Mouse (Mus musculus): Measurements from ENCODE around the gene Gm42957.
"Not testable (repeated sequence)": the region's sequence is repeated elsewhere in the genome, so short reads cannot be mapped to it uniquely, and the experiment has no call there.

Gm42957 gene

GRCm38 (mm10) chr3:96678456-96678855 lies 43.2 kb downstream of the Gm42957 start:
- no peak for DNase-seq

DNA sequence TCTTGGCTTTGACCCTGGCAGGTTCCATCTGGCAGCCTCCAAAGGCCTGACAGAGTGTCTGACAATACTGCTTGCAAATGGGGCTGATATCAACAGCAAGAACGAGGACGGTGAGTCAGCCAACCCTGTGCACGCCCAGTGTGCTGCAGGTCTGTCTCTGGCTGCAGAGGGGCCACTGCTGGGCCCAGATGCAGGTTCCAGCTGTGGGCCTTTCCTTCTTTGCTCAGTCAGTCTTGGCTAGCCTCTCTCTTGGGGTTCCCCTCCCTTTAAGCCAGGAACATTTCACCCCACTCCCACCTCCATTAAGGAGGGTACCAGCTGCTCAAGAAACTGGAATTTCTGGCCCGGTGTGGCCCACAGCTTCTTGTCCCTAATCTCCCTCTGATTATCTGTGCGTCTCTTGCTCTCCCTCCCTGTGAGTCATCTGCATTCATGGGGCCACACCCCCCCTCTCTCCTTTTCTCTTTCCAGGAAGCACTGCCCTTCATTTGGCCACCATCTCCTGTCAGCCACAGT lies 43.9 kb downstream of the Gm42957 start:
- no peak for DNase-seq

DNA sequence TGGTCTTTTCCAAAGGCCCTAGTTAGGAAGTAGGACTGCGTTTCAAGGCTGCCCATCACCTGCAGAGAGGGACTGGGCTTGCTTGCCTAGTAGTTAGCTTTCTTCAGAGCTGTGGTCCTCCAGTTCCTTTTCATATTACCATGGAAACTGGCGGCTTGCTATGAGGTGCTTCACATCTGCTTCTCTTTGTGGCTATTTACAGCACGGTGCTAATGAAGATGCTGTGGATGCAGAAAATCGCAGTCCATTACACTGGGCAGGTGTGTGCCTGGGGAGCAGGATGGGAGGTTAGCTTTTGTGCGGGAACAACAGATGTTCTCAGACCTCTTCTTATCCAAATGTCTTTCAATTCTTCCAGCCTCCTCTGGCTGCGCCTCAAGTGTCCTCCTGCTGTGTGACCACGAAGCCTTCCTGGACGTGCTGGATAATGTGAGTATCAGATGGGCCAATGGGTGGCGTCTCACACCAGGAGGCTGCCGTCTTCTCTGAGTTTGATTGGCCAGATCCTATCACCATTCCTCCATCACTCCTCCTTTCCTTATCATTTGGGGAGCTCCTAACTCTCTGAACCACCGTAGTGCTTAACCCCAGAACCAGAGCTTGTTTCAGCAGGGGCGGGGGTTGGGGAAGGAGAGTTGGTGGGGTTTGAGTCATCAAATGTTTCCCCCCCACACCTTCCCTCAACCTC lies 45.1 kb downstream of the Gm42957 start:
- no peak for DNase-seq

DNA sequence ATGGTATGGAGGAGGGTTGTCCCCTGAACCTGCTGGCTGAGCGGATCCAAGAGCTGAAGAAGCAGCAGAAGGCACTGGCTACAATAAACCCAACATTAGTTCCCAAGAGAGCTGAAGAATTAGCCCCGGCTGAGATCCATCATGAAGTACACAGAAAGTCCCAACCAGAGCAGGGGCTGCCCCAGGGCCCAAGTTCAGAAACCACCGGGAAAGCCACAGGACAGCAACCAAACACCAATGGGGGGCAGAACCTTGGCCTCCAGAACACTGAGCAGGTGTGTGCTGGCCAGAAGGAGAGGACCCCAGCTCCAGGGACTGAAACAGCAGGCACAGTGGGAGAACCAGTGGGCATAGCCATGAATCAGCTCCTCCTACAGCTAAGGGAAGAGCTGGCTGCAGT lies 48.2 kb downstream of the Gm42957 start:
- DNase-seq = no peak

DNA sequence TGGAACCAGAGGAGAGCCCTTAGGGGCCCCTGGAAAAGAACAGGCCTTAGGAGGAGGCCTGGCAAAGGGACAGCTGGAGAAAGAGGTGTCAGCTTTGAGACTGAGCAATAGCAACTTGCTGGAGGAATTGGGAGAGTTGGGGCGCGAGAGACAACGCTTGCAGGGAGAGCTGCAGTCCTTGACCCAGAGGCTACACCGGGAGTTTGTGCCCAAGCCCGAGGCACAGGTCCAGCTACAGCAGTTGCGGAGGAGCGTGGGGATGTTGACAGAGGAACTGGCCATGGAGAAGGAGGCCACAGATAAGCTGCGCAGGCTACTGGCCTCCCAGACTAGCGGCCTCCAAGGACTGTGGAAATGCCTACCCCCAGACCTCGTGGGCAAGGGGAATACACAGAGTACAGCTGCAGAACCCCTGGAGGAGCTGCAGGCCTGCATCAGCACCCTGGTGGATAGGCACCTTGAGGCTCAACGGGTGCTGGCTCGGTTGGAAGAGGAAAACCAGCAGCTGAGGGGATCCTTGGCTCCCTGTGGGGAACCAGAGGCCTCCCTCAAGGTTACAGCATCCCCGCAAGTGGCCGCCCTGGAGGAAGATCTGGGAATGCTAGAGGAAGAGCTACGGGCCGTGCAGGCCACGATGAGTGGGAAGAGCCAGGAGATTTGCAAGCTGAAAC lies 49.0 kb downstream of the Gm42957 start:
- DNase-seq = no peak

DNA sequence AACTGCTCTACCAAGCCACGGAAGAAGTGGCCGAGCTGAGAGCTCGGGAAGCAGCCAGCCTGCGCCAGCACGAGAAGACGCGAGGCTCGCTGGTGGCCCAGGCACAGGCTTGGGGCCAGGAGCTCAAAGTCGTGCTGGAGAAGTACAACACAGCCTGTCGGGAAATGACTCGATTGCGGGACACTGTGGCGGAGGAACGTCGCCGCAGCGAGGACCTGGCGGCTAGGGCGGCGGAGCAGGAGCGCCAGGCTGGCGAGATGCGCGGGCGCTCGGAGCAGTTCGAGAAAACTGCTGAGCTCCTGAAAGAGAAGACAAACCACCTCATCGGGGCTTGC lies 49.5 kb downstream of the Gm42957 start:
- DNase-seq = no peak

DNA sequence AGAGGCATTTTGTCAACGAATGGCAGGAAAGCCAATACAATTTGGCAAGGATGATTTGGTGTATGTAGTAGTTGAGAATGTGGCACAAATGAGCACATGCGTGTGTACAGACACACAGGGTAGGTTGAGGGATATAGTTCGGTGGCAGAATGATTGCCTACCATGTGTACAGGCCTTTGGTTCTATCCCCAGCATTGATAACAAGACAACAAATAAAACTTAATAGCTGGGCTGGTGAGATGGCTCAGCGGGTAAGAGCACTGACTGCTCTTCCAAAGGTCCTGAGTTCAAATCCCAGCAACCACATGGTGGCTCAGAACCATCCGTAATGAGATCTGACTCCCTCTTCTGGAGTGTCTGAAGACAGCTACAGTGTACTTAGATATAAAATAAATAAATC lies 50.8 kb downstream of the Gm42957 start:
- not testable (repeated sequence) for DNase-seq

- DNase-seq = no peak
Observed at GRCm38 (mm10) chr3:96688854-96689253, 53.6 kb downstream of the Gm42957 start.

GRCm38 (mm10) chr3:96690298-96690697 lies 55.0 kb downstream of the Gm42957 start:
- no peak for DNase-seq

DNA sequence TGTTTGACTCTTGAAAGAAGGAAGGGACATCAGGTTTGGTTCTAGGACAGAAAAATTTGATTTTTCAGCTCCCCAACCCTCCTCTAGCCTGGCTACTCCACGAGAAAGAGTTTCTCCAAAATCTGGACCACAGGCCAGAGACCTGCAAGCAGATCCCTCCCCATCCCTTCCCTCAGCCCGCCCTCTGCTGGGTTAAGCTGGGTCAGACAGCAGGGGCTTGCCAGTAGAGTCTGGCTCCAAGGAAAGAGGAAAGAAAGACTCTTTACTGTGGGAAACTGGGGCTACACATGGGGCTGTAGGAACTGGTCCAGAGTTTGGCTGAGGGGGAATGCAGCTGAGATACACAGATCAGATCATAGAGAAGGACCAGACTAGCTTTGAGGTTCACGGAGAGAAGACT lies 57.2 kb downstream of the Gm42957 start:
- no peak for DNase-seq

DNA sequence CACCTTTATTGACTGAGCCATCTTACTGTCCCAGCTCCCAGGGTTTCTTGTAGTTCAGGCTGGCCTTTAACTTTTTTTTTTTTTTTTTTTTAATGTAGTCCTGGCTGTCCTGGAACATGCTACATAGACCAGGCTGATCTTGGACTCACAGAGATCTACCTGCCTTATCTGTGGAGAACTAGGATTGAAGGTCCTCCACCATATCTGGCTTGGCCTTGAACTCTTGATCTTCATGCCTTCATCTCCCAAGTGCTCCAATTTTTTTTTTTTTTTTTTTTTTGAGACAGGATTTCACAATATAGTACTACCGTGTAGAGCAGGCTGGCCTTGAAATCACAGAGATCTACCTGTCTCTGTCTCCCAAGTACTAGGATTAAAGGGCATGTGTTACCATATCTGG lies 58.3 kb downstream of the Gm42957 start:
- no peak for DNase-seq

DNA sequence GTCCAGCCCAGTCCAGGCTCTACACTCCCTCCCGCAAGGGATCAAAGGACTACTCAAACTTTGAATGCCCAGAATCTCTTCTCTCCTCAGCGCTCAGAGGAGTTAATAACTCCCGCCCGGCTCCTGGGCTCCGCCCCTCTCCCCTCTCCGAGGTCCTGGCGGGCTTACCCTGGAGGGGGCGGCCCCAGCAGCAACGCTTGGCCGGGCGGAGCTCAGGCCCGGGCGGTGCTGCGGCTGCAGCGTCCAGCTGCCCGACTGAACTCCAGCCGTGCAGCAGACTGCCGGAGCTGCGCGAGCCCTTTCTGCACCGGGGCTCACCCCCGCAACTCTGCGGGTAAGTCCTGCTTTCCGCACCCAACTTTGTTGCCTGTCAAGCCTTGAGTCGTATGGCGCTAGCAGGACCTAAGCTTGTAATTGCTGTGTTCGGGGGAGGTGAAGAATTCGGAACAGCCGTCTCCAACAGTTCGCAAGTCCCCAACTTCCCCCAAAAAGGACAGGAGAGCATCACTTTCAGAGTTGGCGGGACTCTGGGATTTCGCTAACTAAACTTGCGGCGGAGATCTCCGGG lies 61.0 kb downstream of the Gm42957 start, which contains the start of gene Pias3:
Pias3 (plus strand) TSS at position 187 of the 568 bp plus-strand sequence.
- peak; percentile 89 to 95 for DNase-seq

DNA sequence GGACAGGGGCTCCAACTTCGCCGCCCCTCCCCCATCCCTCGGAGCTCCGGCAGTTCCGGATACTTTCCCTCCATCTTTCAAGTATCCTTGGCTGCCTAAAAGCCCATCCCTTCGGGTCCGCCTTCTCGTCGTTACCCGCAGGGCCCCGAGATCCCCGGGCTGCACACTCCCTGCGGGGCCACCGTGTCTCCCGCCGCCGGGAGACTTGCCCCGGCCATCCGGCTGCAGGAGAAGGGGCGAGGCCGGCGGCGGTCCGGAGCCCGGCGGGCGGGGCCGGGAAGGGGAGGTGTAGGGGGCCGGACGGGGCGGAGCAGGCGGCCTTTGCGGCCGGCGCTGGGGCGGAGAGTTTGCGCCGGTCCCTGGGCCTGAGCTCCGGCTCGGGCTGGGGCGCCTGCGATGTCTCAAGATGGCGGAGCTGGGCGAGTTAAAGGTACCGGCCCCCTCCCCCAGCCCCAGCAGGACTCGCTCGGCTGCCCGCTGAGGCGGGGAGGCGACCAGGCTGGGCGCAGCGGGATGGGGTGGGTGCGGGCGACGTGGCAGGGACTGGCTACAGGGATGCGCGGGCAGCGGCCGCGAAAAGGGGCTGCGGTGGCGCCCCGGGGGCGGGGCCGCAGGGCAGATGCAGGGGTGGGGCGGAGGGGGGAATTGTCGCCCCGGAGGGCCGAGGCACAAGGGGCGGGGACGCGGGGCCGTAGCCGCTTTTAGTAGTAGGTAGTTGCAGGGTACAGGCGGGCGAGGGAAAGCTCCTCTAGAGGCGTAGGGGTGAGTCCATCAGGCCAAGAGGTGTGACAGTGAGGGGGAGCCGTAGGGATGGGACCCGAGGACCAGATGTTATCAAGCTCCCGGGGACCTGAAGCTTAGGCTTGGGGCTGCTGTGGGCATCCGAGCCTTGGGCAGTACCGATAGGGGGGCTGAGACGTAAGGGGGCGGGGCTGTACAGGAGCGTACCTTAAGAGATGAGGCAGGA lies 61.8 kb downstream of the Gm42957 start:
- DNase-seq = peak; percentile 89 to 96

DNA sequence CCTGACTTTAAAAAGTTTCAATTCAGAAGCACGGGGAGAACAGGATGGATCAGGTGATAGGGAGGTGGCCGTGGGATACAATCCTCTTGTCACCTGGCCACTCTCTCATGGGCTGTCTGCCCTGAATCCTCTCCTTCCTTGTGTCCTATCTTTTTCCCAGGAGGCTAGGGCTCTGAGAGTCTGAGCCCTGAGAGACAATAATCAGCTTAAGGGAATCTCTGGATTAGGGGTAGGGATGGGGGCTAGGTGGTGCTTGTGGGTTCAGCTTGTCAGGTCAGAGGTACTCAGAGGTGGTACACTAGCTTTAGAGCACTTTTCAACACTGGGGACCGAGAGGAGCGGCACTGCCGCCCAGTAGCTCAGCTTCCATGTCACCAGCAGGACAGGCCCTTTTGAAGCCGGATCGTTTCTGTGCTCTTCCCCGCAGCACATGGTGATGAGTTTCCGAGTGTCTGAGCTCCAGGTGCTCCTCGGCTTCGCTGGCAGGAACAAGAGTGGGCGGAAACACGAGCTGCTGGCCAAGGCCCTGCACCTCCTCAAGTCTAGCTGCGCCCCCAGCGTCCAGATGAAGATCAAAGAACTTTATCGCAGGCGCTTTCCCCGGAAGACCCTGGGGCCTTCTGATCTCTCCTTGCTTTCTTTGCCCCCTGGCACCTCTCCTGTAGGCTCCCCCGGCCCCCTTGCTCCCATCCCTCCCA lies 63.9 kb downstream of the Gm42957 start:
- DNase-seq = no peak

DNA sequence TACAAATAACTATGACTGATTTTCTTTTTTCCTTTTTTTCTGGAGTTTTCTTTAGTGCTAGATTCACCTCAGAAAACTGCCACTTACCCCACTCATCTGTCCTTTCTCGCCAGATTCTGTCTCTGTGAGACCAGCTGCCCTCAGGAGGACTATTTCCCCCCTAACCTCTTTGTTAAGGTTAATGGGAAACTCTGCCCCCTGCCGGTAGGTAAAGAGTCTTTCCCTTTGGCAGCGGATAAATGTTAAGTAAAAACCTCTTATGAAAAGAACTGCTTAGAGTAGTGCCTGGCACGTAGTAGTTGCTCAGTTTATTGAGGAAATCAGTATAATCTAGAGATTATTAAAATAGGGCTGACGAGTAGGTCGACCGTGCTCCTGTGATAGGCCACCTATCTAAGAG lies 65.1 kb downstream of the Gm42957 start:
- peak in 1 of 2 experiments; percentile 56 for DNase-seq

GRCm38 (mm10) chr3:96701003-96701402 lies 65.7 kb downstream of the Gm42957 start:
- no peak for DNase-seq

Measured in kidney, postnatal 25 days (tissue).